Mouse (Mus musculus): ENCODE measurements around the gene Fsd1. TPM values are rescaled to one million over a fixed set of nuclear protein-coding genes. Genes with fewer than 3 reads are reported as not detected.

The Fsd1 gene
- total RNA-seq, 2 experiments from 2014 or later, result not detected

DNA sequence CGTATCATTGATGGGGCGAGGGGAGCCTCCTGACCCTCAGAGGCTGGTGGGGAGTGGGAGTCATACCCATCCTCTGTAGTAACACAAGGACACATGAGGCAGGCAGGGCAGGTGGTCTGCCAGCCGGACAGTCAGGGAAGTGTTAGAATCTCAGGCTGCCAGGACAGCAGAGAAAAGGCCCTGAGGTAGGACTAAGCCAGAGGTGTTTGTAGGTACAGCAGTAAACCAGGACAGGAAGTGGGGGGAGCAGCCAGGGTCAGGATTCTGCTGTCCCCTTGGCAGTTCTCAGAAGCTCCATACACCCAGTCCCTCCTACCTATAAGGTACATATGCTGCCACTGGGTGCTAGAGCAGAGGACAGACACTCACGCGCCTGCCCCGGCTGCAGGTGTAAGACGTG lies 24.7 kb upstream of the Fsd1 start:
- DNase-seq, result no peak

DNA sequence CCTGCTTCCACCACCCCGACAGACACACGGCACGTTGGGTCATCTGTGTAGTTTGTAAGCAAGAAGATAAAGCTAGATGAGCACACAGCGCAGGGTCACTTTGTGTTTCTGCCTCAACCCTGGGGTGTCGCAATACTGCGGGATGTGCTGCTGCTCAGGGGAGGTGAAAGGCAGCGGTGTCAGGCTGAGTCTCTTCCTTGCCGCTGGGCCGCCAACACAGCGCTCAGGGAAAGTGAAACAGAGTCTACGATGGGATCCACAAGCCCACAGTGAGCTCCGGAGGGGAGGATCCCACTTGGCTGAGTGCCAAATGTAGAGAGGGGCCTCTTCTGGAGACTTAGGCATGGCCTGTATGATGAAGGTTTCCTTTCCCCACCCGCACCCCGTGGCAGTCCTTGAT lies 23.1 kb upstream of the Fsd1 start:
- DNase-seq, result no peak

DNA sequence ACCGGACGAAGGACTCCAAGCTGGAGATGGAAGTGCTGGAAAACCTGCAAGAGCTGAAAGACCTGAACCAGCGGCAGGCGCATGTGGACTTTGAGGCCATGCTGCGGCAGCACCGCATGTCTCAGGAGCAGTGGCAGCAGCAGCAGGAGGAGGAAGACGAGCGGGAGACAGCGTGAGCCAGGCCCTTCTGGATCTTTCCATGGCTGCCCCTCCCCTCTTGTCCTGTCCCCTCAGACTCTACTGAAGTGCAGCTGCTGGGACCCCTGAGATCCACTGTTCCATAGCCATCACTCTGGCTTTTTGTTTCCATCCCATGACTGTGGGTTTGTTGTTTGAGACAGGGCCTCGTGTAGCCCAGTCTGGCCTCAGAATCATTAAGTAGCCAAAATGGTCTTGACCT lies 21.8 kb upstream of the Fsd1 start:
- no peak for DNase-seq

DNA sequence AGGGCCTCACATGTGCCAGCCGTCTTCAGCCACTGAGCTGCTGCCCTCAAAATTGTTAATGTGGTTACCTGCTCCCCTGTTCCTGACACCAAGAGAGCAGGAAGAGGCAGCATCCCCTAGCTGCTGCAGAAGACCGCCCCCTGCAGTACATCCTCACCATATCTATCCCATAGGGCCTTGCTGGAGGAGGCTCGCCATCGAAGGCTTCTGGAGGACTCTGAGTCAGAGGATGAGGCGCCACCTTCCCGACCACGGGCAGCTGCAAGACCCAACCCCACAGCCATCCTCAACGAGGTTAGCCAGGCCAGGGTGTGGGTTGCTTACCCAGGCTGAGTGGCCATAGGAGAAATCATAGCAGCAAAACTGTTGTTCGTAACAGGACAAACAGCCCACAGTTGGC lies 21.3 kb upstream of the Fsd1 start:
- no peak for DNase-seq

DNA sequence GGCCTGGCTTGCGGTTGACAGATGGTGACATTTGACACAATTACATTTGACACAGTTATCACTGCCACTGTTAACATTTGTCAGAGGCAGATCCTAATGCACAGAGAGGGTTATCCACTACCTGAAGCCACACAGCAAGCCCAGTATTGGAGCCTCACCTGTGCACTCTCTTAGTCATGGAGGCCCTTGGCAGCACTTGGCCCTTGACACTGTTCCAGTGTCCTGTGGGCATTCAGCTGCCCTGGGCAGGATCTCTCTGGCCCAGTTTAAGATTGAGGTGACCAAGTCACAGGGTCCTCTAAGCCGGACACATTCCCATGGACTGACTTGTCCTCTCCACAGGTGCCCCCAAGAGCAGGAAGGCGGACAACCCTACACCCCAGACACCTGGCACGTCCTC lies 19.1 kb upstream of the Fsd1 start:
- no peak for DNase-seq

DNA sequence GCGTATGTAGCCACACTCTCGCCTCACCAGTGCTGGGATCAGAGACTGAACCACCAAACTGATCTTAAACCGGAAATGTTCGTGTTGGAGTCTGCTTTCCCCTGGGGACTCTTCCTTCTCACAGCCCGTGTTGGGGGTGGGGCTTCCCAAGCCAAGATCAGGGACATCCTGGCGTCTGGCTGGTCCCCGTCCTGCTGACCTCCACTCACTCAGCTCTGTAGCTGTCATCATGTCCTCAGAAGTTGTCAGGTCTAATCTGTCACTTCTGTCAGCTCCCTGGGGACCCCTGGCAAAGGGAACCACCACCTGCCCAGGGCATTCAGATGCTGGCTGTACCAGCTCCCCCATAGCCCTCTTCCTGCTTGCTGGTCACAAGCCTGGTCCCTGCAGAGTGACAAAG lies 18.1 kb upstream of the Fsd1 start:
- DNase-seq, result peak; percentile 27 to 43

DNA sequence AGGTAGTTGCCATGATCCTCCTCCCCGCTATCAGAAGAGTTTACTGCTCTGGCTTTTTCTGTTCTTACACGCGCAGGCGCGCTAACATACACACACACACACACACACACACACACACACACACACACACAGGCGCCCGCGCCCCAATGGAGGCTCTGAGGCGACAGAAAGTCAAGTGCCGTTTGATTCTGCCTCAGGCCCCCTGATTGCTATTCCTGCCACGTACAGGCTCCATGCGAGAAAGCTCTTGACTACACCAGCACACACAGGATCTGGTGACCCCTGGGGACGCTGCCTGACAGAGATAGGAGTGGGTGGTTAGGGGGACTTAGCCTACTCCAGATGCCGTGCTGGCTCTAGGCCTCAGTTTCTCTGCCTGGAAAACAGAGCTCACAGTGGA lies 16.7 kb upstream of the Fsd1 start:
- peak in 1 of 2 experiments; percentile 23 for DNase-seq

DNA sequence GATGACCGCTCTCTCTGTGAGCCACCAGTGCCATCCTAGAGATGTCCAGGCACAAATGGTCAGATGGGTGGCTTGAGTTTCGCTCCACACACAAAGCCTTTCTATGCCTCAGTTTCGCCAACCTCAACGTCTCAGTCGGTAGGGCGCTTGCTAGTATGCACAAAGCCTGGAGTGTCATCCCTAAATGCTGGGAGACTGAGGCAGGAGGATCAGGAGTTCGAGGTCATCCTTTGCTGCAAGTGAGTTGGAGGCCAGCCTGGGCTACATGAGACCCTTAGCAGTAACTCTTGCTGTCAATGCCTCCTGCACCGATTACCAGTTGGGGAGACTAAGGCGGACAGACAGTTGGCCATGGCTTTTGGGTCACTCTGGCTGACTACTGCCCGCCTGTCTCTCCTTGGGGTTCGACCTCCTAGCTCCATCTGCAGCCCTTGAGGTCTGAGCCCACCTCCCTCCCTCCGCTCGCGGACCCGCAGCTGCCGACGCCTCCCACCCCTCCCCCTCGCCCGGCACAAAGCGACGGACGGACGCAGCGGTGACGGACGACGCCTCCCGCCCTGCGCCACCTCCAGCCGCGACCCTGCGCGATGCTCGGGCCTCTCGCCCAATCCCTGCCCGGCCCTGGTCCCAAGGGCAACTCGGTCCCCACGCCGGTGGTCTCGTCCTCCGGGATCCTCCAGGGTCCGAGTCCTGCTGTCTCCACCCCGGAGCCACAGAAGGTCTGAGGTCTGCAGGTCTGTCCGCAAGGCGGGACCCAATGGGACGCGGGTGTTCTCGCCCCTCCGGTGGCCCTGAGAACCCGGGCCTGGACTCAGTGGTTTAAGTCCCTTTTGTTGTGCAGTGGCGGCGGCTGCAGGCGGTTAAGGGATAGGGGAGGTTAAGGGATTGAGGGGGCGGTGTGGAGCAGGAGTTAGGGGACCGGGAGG lies 16.1 kb upstream of the Fsd1 start, which contains the start of gene Shd:
TSS of gene Shd (plus strand) at position 502 of the 926 bp plus-strand sequence.
- DNase-seq, result peak in 1 of 2 experiments; percentile 20

DNA sequence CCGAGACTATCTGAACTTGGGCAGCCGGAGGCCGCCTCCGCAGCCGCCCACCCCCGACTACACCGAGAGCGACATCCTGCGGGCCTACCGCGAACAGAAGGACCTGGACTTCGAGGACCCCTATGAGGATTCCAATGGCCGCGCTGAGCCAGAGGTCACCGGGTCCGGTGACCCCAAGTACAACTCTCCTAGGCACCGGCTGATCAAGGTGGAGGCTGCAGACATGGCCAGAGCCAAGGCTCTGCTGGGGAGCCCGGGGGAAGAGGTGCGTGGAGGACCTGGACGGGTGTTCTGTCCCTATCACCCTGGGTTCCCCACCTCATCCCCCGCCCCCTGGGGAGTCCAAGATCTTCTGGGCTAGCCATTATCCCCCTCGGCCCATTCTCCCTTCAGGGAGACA lies 14.9 kb upstream of the Fsd1 start:
- DNase-seq, result no peak

DNA sequence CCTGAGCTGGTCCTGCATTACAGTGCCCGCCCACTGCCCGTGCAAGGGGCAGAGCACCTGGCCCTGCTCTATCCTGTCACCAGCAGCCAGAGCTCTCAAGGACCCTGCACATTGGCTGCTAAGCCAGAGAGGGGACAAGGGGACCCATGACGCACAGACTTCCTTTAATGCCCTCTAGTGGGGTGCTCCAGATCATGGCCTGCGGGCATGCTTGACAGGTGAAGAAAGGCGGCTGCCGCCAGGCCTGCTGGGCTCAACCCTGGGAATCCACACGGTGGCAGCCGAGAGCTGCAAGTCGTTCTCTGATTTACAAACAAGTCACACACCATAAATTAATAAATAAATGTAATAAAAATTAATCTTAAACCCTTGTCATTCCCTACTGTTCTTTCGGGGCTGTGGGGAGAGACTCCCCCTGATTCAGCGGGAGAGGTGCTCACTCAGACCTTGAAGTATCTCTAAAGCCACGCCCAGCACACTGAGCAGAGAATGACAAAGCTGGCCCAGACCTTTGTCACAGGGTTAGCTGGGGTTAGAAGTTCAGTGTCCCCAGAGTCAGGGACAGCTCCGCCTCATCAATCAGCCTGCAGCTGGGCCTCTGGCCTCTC lies 9.9 kb upstream of the Fsd1 start:
- DNase-seq, result peak; percentile 69 to 90

DNA sequence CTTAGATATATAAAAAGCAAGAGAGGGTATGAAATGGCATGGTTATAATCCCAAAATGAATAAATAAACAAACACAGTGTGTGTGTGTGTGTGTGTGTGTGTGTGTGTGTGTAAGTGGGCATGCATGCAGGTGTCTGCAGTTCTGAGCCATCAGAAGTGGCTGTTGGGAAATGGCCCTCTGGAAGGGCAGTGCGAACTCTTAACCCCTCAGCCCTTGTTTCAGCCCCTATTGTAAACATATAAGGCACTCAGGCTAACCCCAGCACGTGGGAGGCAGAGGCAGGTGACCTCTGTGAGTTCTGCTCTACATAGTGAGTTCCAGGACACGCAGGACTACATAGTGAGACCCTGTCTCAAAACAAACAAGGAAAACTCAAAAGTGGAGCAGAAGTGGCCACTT lies 9.0 kb upstream of the Fsd1 start:
- DNase-seq, result no peak

DNA sequence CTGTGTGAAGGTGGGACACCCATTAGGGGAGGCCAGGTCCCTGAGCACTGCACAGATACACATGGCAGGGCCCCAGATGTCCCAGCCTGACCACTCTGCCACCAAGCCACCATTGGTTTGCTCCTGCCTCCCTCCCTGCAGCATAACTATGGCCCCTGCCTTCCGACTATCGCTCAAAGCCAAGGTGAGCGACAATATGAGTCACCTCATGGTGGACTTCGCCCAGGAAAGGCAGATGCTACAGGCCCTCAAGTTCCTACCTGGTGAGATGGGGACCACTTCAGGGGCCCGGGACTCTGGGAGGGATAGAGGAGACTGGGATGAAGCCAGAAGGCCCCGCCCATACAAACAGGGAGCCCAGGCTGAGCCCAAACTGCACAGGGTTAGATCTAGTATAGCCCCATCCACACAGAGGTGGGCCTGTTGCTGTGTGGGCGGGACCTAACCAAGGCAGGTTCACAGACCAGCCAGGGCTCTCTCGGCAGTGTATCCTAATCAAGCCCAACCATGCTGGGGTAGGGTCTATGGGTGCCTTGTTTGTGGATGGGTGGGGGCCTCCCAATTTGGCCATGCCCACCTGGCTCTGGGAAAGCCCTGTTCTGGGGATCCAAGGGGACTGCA lies 4.1 kb downstream of the Fsd1 start:
- DNase-seq, result no peak

DNA sequence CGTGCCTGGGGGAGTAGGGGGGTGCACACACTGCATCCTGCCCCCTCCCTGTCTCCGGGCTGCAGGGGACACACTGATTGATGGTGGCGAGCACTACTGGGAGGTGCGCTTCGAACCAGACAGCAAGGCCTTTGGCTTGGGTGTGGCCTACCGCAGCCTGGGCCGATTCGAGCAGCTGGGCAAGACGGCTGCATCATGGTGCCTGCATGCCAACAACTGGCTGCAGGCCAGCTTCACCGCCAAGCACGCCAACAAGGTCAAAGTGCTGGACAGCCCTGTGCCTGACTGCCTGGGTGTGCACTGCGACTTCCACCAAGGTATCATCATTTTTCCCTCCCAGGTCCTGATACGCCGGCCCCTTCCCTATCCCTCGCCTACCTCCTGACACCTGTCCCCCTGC lies 9.7 kb downstream of the Fsd1 start:
- peak; percentile 50 to 53 for DNase-seq

DNA sequence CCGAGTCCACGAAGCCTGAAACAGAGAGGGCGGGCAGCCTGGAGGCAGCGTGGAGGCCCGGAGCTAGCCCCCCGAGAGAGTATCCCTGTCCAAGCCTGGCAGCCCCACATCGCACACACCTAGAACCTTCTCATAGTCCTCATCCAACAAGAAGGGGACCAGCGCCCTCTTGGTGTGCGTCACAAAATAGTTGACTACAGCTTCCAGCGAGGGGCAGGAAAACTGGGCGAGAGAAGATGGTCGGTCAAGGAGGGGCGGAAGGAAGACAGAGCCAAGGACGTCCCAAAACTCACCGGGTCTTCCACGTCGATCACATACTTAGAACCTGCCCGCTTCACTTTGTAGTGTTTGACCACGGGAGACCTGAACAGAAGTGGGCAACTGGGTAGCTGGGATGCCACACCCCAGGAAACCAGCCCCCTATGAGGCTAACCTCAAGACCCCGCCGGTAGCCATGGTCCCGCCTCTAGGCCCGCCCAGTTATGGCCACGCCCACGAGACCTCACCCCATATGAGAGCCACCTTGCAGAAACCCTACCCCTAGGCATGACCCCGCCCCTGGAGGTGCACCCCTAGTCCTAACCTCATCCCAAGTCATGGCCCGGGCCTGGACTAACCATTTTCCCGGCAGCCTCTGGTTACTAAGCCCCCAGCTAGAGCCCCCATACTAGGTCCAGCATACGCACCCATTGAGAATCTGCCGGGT lies 13.6 kb downstream of the Fsd1 start:
- DNase-seq, result no peak

DNA sequence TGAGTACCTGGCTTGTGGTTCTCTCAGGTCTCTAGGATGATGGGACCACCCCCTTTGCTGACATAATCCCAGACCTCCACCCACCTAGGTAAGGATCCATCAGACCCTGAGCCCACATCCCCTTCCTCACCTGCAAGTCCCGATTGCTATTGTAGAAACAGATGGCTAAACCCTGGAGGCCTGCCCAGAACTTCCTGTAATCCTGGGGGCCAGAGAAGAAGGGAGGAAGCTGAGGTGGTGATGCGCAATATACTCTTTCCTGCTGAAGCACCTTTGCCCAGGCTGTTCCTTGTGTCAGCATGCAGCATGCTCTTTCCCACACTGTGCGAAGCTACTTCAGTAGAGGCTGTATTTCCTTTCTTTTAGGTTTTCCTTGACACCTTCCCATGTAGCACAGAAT lies 16.7 kb downstream of the Fsd1 start:
- no peak for DNase-seq

DNA sequence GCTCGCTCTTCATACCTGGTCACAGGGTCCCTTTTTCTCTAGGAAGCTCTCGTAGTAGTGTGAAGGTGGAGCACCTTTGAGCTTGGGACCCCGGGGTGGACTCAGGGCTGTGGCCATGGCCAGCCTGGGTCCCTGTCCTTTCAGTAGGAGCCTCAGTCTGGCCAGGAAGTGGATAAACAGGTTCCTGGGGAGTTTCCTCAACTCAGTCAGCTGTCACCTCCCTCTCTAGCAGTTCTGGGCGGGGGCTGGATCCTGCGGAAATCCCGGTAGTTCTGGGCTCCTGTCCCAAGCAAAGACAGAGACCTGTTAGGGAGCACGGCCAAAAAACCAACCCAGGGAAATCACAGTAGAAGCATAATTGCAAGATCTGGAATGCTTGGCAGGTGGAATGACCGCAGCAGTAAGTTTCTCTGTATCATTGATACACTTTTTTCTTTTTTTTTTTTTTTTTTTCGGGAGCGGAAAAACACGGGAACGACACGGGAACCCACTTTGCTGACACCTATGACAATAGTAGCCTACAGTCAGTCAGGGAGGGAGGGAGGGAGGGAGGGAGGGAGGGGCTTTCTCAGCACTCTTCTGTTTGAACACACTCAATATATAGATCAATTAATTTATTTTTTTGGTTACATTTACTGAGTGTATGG lies 19.2 kb downstream of the Fsd1 start, which contains the start of the genes Stap2 and Mpnd:
TSS of gene Stap2 (minus strand) at position 170 of the 647 bp plus-strand sequence.
TSS of gene Mpnd (plus strand) at position 297 of the 647 bp plus-strand sequence.
- DNase-seq, result peak; percentile 70 to 88

DNA sequence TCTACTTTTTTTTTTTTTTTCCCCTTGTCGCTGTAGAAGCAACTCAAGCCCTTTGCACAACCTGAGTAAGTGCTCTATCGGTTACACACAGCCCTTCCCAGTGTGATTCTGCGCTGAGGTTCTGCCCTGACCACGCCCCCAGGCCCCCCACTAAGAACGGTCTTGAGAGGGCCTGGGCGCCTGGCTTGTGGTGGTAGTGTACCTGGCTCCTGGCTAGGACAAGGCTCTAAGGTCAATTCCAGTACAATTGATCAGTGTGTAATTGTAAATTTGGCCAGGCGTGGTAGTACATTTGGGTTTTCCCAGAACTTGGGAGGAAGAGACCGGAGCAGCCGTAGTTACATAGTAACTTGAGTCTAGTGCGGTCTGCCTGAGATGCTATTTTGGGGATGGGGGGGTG lies 20.6 kb downstream of the Fsd1 start:
- DNase-seq, result no peak

DNA sequence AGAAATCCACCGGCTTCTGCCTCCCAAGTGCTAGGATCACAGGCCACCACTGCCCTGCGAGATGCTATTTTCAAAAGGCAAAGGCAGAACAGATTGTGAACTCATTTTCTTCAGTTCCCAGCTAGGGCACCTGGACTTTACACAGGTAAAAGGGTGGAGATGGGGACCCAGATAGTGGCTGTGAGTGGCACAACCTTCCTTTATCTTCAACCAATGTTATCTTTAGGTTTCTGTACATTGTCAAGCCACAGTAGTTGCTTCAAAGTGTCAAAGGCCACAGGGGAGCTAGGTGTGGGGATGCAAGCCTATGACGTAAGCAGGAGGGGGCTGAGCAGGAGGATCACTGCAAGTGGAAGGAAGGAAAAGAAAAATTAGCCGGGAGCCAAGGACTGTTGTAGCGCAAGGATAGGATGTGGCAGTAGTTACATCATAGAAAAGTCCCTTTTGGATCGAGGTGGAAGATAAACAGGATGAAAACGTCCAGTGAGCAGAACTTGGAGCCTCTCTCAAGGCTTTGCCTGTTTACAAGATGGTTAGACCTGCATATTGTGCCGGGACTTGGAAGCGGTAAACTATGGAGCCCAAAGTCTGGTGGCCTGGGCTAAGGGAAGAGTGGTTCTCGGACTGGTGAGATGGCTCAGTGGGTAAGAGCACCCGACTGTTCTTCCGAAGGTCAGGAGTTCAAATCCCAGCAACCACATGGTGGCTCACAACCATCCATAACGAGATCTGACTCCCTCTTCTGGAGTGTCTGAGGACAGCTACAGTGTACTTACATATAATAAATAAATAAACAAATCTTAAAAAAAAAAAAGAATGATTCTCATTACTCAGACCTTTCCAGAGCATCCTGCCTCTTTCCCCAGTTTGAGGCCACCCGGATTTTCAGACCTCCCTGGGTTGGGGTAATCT lies 21.4 kb downstream of the Fsd1 start:
- DNase-seq, result no peak

DNA sequence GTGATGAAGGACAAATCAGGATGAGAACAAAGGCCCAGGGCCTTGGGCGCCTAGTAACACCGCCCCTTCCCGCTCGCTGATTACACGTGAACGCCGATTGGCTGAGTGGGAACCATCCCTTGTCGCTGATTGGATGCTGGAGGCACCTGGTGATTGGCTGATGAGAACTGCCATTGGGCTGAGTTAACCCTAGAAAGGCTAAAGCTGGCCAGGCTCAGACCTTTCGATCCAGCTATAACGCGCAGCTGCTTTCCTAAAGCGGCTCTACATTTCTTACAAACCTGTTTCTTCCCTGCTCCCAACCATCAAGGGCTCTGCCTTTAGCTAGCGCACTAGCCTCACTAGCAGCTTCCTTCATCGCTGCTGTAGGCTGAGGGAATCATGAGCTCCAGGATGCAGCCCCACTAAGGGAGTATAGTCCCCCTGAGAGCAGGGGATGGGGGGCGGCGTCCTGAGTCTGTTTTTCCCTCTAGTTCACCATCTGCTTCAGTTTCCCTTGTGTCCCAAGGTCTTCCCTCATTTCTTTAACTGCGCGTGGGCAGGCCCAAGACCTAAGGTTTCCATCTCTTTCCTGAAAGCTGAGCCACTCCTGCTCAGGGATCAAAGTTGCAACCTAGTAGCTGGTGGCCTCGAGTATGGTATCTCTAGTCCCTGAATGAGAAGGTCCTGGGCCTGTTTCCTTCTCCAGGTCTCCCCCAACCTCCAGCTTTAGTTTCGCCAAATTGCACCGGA lies 22.2 kb downstream of the Fsd1 start:
- DNase-seq, result peak; percentile 94 to 97
